Mouse (Mus musculus): ENCODE measurements around the gene Msto1. TPM values are rescaled to one million over a fixed set of nuclear protein-coding genes. Genes with fewer than 3 reads are reported as not detected.

Gene Msto1
- total and polyA plus RNA-seq, 3 experiments = 82.6 to 101 TPM; not detected in 1

DNA sequence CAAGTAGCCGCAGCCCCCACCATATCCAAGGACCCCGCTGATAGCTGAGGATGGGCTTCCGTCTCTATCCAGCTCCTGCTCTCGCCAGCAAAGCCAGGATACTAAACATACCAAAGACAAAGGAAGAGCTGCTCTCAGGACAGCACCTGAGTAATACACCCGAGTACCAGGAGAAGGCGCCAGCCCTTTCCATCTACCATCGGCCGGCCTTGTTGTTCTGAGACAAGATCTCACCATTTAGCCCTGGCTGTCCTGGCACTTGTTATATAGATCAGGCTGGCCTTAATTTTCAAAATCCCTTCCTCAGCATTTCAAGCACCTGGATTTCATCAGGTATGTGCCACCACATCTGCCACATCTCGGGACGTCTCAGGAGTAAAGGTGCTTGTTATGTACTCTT is 25.3 kb upstream of the Msto1 start:
- DNase-seq (ENCODE audit: low read depth, low spot score) = no peak
- Histone ChIP-seq H3K9ac (ENCODE audit: control insufficient read depth, low read depth, low read length, poor library complexity, severe bottlenecking) (no peak overlapping the region), H3K9me3 (replicated peaks; ENCODE audit: insufficient read depth, low read length) (no peaks in the 10 kb centered on the region), H3K4me3 (ENCODE audit: control insufficient read depth in 1 of 2, insufficient read depth in 1 of 2, low read depth in 2 of 2, low read length in 2 of 2) (no peak overlapping the region), H3K79me2 (ENCODE audit: control insufficient read depth, insufficient read depth, low read length, poor library complexity) (peaks cover 6% of the 10 kb centered on the region), H3K27me3 (ENCODE audit: control insufficient read depth in 1 of 2, insufficient read depth in 2 of 2, low read length in 2 of 2) (no peaks in the 10 kb centered on the region), H3K4me1 (ENCODE audit: control insufficient read depth in 1 of 2, insufficient read depth in 2 of 2, low read length in 2 of 2) (peaks cover 0 to 1% of the 10 kb centered on the region in 2 experiments; a peak in 2 of 4 replicates), H3K27ac (ENCODE audit: control insufficient read depth, low read depth, low read length) (no peak overlapping the region), H3K36me3 (ENCODE audit: control insufficient read depth in 1 of 2, insufficient read depth in 2 of 2, low read length in 2 of 2) (peaks cover 2 to 18% of the 10 kb centered on the region in 2 experiments; a peak in 2 of 4 replicates)
- TF ChIP-seq ZMIZ1 (IDR thresholded peaks at IDR 0.05; ENCODE audit: low read depth, low read length) (no peak), E2F4 (IDR thresholded peaks at IDR 0.05; ENCODE audit: borderline replicate concordance, low read depth, low read length) (no peak), POLR2AphosphoS5 (IDR thresholded peaks at IDR 0.05; ENCODE audit: borderline replicate concordance, low read depth, low read length) (no peak), ETS1 (IDR thresholded peaks at IDR 0.05; ENCODE audit: low read depth, low read length) (no peak), MAZ (IDR thresholded peaks at IDR 0.05; ENCODE audit: low read depth, low read length) (no peak), TAL1 (IDR thresholded peaks at IDR 0.05; ENCODE audit: low read length) (no peak), MEF2A (IDR thresholded peaks at IDR 0.05; ENCODE audit: extremely low read depth, insufficient replicate concordance, low read depth, low read length, poor library complexity, severe bottlenecking) (no peak), CHD2 (IDR thresholded peaks at IDR 0.05; ENCODE audit: low read length) (no peak)

DNA sequence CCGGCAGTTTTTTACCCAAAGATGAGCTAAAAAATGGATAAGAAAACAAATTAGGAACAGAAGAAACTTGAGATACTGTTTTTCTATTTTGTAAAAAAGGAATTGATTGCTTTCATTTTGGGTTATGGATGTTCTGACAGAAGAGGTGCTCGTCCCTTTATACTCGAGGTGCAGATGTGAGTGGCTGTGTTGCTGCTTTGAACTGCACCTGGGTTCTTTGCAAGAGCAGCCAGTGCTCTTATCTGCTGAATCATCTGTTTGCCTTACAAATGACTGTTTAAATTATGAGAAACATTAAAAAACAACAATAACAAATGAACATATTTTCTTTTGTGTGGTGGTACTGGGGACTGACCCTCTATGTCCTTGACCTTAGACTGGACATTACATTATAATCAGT is 15.7 kb upstream of the Msto1 start:
- TF ChIP-seq MYB (IDR thresholded peaks at IDR 0.05; ENCODE audit: low read depth, low read length) = no peak
- TF ChIP-seq ZNF384 (IDR thresholded peaks at IDR 0.05; ENCODE audit: low read depth, low read length) = no peak
- TF ChIP-seq MAFK (IDR thresholded peaks at IDR 0.05; ENCODE audit: borderline replicate concordance, low read depth, low read length) = no peak
- no peak for TF ChIP-seq USF2 (IDR thresholded peaks at IDR 0.05; ENCODE audit: borderline replicate concordance in 1 of 2, insufficient read depth in 1 of 2, low read depth in 1 of 2, low read length in 2 of 2)
- no peak for TF ChIP-seq USF1 (IDR thresholded peaks at IDR 0.05; ENCODE audit: low read depth, low read length)
- no peak for TF ChIP-seq SIN3A (IDR thresholded peaks at IDR 0.05; ENCODE audit: low read length)
- no peak for TF ChIP-seq E2F4 (IDR thresholded peaks at IDR 0.05; ENCODE audit: borderline replicate concordance, low read depth, low read length)
- no peak for TF ChIP-seq RCOR1 (IDR thresholded peaks at IDR 0.05; ENCODE audit: low read depth, low read length)
- no peak for TF ChIP-seq EP300 (IDR thresholded peaks at IDR 0.05; ENCODE audit: low read depth in 1 of 2, low read length in 2 of 2)
- no peak for TF ChIP-seq UBTF (IDR thresholded peaks at IDR 0.05; ENCODE audit: borderline replicate concordance, insufficient read depth, low read depth, low read length)
- no peak for TF ChIP-seq MYC (IDR thresholded peaks at IDR 0.05; ENCODE audit: low read depth, low read length)
- no peak for TF ChIP-seq CHD2 (IDR thresholded peaks at IDR 0.05; ENCODE audit: low read length)
- no peak for TF ChIP-seq ELF1 (IDR thresholded peaks at IDR 0.05; ENCODE audit: low read depth, low read length)
- no peaks in the 10 kb centered on the region for H3K79me2 ChIP-seq (ENCODE audit: control insufficient read depth, insufficient read depth, low read length, poor library complexity)
- no peak for DNase-seq (ENCODE audit: low read depth, low spot score)
- H3K36me3 ChIP-seq (ENCODE audit: control insufficient read depth in 1 of 2, insufficient read depth in 2 of 2, low read length in 2 of 2) = peaks cover 11 to 40% of the 10 kb centered on the region in 2 experiments
- no peaks in the 10 kb centered on the region for H3K27me3 ChIP-seq (ENCODE audit: control insufficient read depth in 1 of 2, insufficient read depth in 2 of 2, low read length in 2 of 2)
- no peak overlapping the region for H3K4me3 ChIP-seq (ENCODE audit: control insufficient read depth in 1 of 2, insufficient read depth in 1 of 2, low read depth in 2 of 2, low read length in 2 of 2)
- no peaks in the 10 kb centered on the region for H3K9me3 ChIP-seq (replicated peaks; ENCODE audit: insufficient read depth, low read length)
- peaks cover 1 to 10% of the 10 kb centered on the region in 2 experiments for H3K4me1 ChIP-seq (ENCODE audit: control insufficient read depth in 1 of 2, insufficient read depth in 2 of 2, low read length in 2 of 2)
- H3K9ac ChIP-seq (ENCODE audit: control insufficient read depth, low read depth, low read length, poor library complexity, severe bottlenecking) = no peak overlapping the region
- H3K27ac ChIP-seq (ENCODE audit: control insufficient read depth, low read depth, low read length) = no peak overlapping the region
